Mouse (Mus musculus) liver, embryonic 12.5 days (tissue): ENCODE data around the gene Hnrnpc. TPM values are rescaled to one million over a fixed set of nuclear protein-coding genes. Genes with fewer than 3 reads are reported as not detected.
"Not testable (repeated sequence)": the region's sequence is repeated elsewhere in the genome, so short reads cannot be mapped to it uniquely, and the experiment has no call there.

Source experiments
- ATAC-seq: fragments of 200-750 bp; cut with Nextera tagmentation; 2 replicates; pipeline ENCODE4 v1.8.0; 2017; ENCODE audit warnings: moderate number of reproducible peaks, mild to moderate bottlenecking, moderate library complexity
- H3K27ac ChIP-seq: fragments of 300-500 bp; sonication (generic); 2 replicates; pipeline ENCODE4 v1.5.1; 2016; ENCODE audit warnings: mild to moderate bottlenecking
- H3K27me3 ChIP-seq: fragments of 300-500 bp; sonication (generic); replicated peaks from 2 replicates; pipeline ENCODE4 v1.6.1; 2016; ENCODE audit warnings: mild to moderate bottlenecking, moderate library complexity
- H3K36me3 ChIP-seq: fragments of 300-500 bp; sonication (generic); 2 replicates; pipeline ENCODE4 v1.6.1; 2016; ENCODE audit warnings: mild to moderate bottlenecking, moderate library complexity
- H3K4me1 ChIP-seq: fragments of 300-500 bp; sonication (generic); 2 replicates; pipeline ENCODE4 v1.6.1; 2016
- H3K4me2 ChIP-seq: fragments of 300-500 bp; sonication (generic); 2 replicates; pipeline ENCODE4 v1.6.1; 2016; ENCODE audit warnings: mild to moderate bottlenecking, moderate library complexity
- H3K4me3 ChIP-seq: fragments of 300-500 bp; sonication (generic); 2 replicates; pipeline ENCODE4 v1.5.1; 2016; ENCODE audit warnings: mild to moderate bottlenecking, moderate library complexity
- H3K9ac ChIP-seq: fragments of 300-500 bp; sonication (generic); 2 replicates; pipeline ENCODE4 v1.6.1; 2016; ENCODE audit warnings: mild to moderate bottlenecking, moderate library complexity
- H3K9me3 ChIP-seq: fragments of 300-500 bp; sonication (generic); replicated peaks from 2 replicates; pipeline ENCODE4 v1.6.1; 2016; ENCODE audit warnings: mild to moderate bottlenecking, moderate library complexity
- WGBS: fragments of 180-500 bp; shearing (Covaris S2); methylation state at CpG from one replicate; pipeline ENCODE4 v1.1.7; 2016; ENCODE audit not compliant: insufficient replicate concordance; 5-methylcytosine and 5-hydroxymethylcytosine counted together
- polyA plus RNA-seq: library from polyadenylated mRNA; unstranded; fragments of >200 nt; fragmentation: Nextera tagmentation; extraction: Ambion mirVana; gene quantifications from 2 replicates; pipeline ENCODE4 v1.2.1, GENCODE M21; 2016

Gene Hnrnpc
- polyA plus RNA-seq, 1 experiment from 2014 or later: 438 TPM

DNA sequence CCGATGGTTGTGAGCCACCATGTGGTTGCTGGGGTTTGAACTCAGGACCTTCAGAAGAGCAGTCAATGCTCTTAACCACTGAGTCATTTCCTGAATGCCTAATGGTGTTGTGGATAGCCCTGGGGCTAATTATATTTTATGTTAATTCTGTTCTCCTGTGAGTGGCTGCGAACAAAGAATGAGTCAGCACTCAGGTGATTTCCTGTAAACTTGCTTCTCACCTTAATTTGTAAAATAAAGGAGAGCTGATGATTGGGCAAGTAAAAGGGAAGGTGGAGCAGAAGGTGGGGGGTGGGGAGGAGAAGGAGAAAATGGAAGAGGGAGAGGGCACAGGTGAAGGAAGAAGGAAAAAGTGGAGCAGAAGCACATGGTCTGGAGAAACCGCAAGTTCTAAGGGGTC, 51.1 kb downstream of the Hnrnpc start:
- ATAC-seq, H3K4me3 ChIP-seq, H3K4me1 ChIP-seq, H3K36me3 ChIP-seq, H3K27ac ChIP-seq, H3K4me2 ChIP-seq, H3K9me3 ChIP-seq, H3K9ac ChIP-seq, H3K27me3 ChIP-seq: not testable (repeated sequence)
- 70% methylated on average over 3 of the region's 3 CpGs for WGBS

DNA sequence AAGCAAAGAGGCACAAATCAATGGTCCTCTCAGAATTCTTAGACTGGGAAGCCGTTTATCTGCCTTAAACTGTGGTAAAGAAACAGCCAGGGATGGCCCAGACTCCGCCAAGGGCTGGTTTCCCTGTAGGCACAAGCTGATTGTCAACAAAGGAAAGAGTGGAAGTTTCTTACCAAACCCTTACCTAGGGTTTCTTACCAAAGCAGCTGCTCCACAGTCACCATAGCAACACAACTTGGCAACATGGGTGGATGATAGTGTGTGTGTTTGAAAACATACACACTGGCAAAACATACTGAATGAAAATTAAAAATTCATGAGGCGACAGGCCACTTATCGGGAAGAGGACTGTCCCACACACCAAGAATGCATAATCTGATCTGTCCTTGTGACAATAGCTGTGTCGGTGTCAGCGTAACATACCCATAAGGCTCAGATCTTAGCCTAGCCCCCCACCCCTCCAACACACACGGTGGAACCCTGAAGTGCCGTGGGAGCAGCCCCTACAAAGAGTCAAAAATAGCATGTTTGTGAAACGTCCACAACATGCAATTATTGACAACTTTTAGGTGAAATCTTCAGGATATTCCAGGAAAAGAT, 57.8 kb downstream of the Hnrnpc start:
- no peak overlapping the region for H3K4me2 ChIP-seq
- no peak overlapping the region for H3K27ac ChIP-seq
- no peaks in the 10 kb centered on the region for H3K27me3 ChIP-seq
- H3K4me3 ChIP-seq: no peak overlapping the region
- H3K9ac ChIP-seq: no peak overlapping the region
- no peaks in the 10 kb centered on the region for H3K36me3 ChIP-seq
- H3K9me3 ChIP-seq: no peaks in the 10 kb centered on the region
- ATAC-seq: no peak
- WGBS: 69% methylated on average over 9 of the region's 9 CpGs
- H3K4me1 ChIP-seq: peaks cover 8% of the 10 kb centered on the region; the same call in 1 of the 2 replicates

- Histone ChIP-seq H3K27ac (no peak overlapping the region), H3K36me3 (no peaks in the 10 kb centered on the region), H3K27me3 (no peaks in the 10 kb centered on the region), H3K4me1 (peaks cover 8% of the 10 kb centered on the region; the same call in 1 of the 2 replicates), H3K4me2 (peak overlapping the region; percentile 25), H3K4me3 (no peak overlapping the region), H3K9me3 (no peaks in the 10 kb centered on the region), H3K9ac (no peak overlapping the region)
- 0 out of 2 replicates have a peak, but pooled peaks have one; percentile 32 for ATAC-seq
- WGBS: 6% methylated on average over 8 of the region's 8 CpGs
These were observed 58.7 kb downstream of the Hnrnpc start for GRCm38 (mm10) chr14:52044901-52045678.

GRCm38 (mm10) chr14:52043446-52043845, 60.4 kb downstream of the Hnrnpc start:
- no peaks in the 10 kb centered on the region for H3K27me3 ChIP-seq
- 65% methylated on average over 6 of the region's 6 CpGs for WGBS
- peaks cover 8% of the 10 kb centered on the region; the same call in 1 of the 2 replicates for H3K4me1 ChIP-seq
- no peak for ATAC-seq
- no peaks in the 10 kb centered on the region for H3K36me3 ChIP-seq
- H3K9me3 ChIP-seq: no peaks in the 10 kb centered on the region
- H3K4me2 ChIP-seq: no peak overlapping the region
- H3K4me3 ChIP-seq: no peak overlapping the region
- no peak overlapping the region for H3K9ac ChIP-seq
- no peak overlapping the region for H3K27ac ChIP-seq

DNA sequence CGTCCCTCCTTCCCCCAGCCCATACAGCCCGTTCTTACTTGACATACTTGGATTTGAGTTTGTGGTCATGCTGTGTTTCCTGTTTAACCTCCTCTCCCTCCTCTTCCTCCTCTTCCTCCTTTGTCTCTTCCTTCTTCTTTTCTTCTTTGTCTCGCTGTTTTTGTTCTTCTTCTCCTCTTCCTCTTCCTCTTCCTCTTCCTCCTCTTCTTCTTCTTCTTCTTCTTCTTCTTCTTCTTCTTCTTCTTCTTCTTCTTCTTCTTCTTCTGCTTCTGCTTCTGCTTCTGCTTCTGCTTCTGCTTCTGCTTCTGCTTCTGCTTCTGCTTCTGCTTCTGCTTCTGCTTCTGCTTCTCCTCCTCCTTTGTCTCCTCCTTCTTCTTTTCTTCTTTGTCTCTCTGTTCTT, 61.5 kb downstream of the Hnrnpc start, which contains the start of gene Olfr221:
TSS of gene Olfr221 (minus strand) at position 101 of the 400 bp plus-strand sequence.
- not testable (repeated sequence) for H3K27ac ChIP-seq, H3K36me3 ChIP-seq, H3K4me2 ChIP-seq, H3K9ac ChIP-seq, H3K9me3 ChIP-seq, H3K27me3 ChIP-seq, H3K4me1 ChIP-seq, H3K4me3 ChIP-seq, ATAC-seq
- WGBS: 12% methylated on average over 3 of the region's 3 CpGs

DNA sequence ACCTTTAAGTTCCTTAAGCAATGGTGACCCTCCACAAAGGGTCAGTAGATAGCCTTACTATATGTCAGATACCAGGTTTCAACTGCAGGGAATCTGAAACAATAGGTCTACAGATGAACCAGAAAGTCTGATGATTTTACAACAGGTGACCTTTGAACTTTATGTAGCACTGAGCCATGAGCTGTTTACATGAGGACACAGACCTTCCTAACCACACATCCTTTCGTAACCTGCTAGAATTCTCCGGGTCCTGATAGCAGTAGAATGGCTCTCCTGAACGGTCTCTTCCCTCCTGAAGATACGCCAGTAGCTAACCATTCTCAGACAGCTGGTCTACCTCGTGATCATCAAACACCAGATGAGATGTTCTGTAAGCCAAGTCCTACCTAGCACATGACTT, 64.5 kb downstream of the Hnrnpc start:
- ATAC-seq: no peak
- no peak overlapping the region for H3K4me2 ChIP-seq
- H3K9ac ChIP-seq: no peak overlapping the region
- H3K27me3 ChIP-seq: no peaks in the 10 kb centered on the region; the same call in 1 of the 2 replicates
- no peaks in the 10 kb centered on the region for H3K4me1 ChIP-seq
- H3K9me3 ChIP-seq: no peaks in the 10 kb centered on the region
- H3K4me3 ChIP-seq: no peak overlapping the region
- H3K36me3 ChIP-seq: no peaks in the 10 kb centered on the region
- 61% methylated on average over 5 of the region's 5 CpGs for WGBS
- no peak overlapping the region for H3K27ac ChIP-seq

GRCm38 (mm10) chr14:52035926-52036325, 67.9 kb downstream of the Hnrnpc start:
- Histone ChIP-seq H3K9me3 (no peaks in the 10 kb centered on the region), H3K27ac (no peak overlapping the region), H3K36me3 (no peaks in the 10 kb centered on the region), H3K4me3 (no peak overlapping the region), H3K9ac (no peak overlapping the region), H3K27me3 (no peaks in the 10 kb centered on the region; the same call in 1 of the 2 replicates), H3K4me2 (no peak overlapping the region), H3K4me1 (no peaks in the 10 kb centered on the region)
- 71% methylated on average over 6 of the region's 6 CpGs for WGBS
- no peak for ATAC-seq

DNA sequence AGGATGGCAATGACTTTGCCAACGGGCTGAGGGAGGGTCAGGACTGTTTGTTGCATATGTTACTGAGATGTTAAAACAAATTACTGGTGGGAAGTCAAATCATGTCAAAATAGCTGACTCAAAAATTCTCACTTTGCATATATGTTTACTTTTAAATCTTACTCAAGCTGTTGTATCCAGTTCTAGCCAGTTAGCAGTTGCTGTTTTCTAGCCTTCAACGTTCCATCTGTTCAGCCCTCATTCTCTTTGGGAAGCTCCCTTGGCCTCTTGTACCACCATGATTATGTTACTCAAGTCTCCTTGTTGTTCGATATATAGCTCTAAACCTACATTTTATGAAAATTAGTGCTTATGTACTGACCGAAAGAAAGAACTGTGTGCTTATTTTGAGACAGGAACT, 77.5 kb downstream of the Hnrnpc start:
- no peaks in the 10 kb centered on the region for H3K36me3 ChIP-seq
- H3K9ac ChIP-seq: no peak overlapping the region
- H3K9me3 ChIP-seq: no peaks in the 10 kb centered on the region
- no peak for ATAC-seq
- H3K4me1 ChIP-seq: peaks cover 41% of the 10 kb centered on the region
- H3K27me3 ChIP-seq: 0 out of 2 replicates have a peak, but pooled peaks cover 4% of the 10 kb centered on the region
- WGBS: 80% methylated on average over 4 of the region's 4 CpGs
- H3K27ac ChIP-seq: no peak overlapping the region
- no peak overlapping the region for H3K4me3 ChIP-seq
- no peak overlapping the region for H3K4me2 ChIP-seq

DNA sequence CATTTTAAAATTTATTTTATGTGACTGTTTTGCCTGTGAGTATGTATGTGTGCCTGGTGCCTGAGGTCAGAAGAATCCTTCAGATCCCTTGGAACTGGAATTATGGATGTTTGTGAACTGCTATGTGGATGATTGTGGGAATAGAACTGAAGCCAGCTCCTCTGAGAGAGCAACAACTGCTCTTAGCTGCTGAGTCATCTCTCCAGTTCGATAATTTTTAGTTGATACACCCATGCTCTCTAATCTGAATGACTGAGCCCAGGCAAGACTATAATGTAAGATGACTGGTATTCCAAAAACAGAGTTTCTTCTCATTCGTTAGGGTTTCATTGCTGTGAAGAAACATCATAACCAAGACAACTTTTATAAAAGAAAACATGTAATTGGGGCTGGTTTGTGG, 79.7 kb downstream of the Hnrnpc start:
- H3K4me3 ChIP-seq: no peak overlapping the region

More for the DNA sequence above, 79.7 kb downstream of the Hnrnpc start:
- Histone ChIP-seq H3K4me1 (peaks cover 52% of the 10 kb centered on the region), H3K36me3 (no peaks in the 10 kb centered on the region), H3K27me3 (0 out of 2 replicates have a peak, but pooled peaks cover 4% of the 10 kb centered on the region), H3K9ac (peak overlapping the region; percentile 66; the same call in 1 of the 2 replicates), H3K9me3 (no peaks in the 10 kb centered on the region), H3K4me2 (peak overlapping the region; percentile 89), H3K27ac (peak overlapping the region; percentile 97)
- peak; percentile 36; the same call in 1 of the 2 replicates for ATAC-seq
- WGBS: 39% methylated on average over 2 of the region's 2 CpGs

Other genes with a start within 250 kb of the Hnrnpc start
- gene Mettl17, start 219.2 kb downstream of the Hnrnpc start, polyA plus RNA-seq: 19.6 and 20.4 TPM in 2 replicates
- gene Slc39a2, start 211.1 kb downstream of the Hnrnpc start, polyA plus RNA-seq: 0.06 and 0.11 TPM in 2 replicates
- gene Ndrg2, start 189.9 kb downstream of the Hnrnpc start, polyA plus RNA-seq: 17.0 and 17.3 TPM in 2 replicates
- gene Tppp2, start 185.6 kb downstream of the Hnrnpc start, polyA plus RNA-seq: not detected in 2 replicates
- not detected in 2 replicates for gene Rnase13, start 181.3 kb downstream of the Hnrnpc start, polyA plus RNA-seq
- gene Arhgef40, start 119.3 kb downstream of the Hnrnpc start, polyA plus RNA-seq: 34.8 and 40.1 TPM in 2 replicates
- 0.32 and 0.39 TPM in 2 replicates for gene Tmem253, start 88.4 kb downstream of the Hnrnpc start, polyA plus RNA-seq
- gene Zfp219, start 83.3 kb downstream of the Hnrnpc start, polyA plus RNA-seq: 15.3 and 15.8 TPM in 2 replicates
- not detected in 2 replicates for gene Olfr221, start 61.6 kb downstream of the Hnrnpc start, polyA plus RNA-seq
- 58.2 and 62.1 TPM in 2 replicates for gene Rpgrip1, start 6.7 kb upstream of the Hnrnpc start, polyA plus RNA-seq
- gene Supt16, start 93.4 kb upstream of the Hnrnpc start, polyA plus RNA-seq: 53.7 TPM in 2 replicates
- 20.8 and 20.9 TPM in 2 replicates for gene Chd8, start 153.8 kb upstream of the Hnrnpc start, polyA plus RNA-seq
- 26.5 and 26.7 TPM in 2 replicates for gene Tox4, start 175.1 kb upstream of the Hnrnpc start, polyA plus RNA-seq
- 4.6 TPM in 2 replicates for gene Rab2b, start 175.5 kb upstream of the Hnrnpc start, polyA plus RNA-seq
- gene Mettl3, start 201.1 kb upstream of the Hnrnpc start, polyA plus RNA-seq: 26.8 and 28.6 TPM in 2 replicates
- gene Sall2, start 224.7 kb upstream of the Hnrnpc start, polyA plus RNA-seq: 3.0 and 3.8 TPM in 2 replicates